Mouse (Mus musculus): ENCODE measurements at regions not wholly inside any gene's neighbourhood (a gene's known extent, or its start where the extent isn't known, plus 50 kb on each side); places are given as distances from the start of the nearest gene placed in this dataset.

DNA sequence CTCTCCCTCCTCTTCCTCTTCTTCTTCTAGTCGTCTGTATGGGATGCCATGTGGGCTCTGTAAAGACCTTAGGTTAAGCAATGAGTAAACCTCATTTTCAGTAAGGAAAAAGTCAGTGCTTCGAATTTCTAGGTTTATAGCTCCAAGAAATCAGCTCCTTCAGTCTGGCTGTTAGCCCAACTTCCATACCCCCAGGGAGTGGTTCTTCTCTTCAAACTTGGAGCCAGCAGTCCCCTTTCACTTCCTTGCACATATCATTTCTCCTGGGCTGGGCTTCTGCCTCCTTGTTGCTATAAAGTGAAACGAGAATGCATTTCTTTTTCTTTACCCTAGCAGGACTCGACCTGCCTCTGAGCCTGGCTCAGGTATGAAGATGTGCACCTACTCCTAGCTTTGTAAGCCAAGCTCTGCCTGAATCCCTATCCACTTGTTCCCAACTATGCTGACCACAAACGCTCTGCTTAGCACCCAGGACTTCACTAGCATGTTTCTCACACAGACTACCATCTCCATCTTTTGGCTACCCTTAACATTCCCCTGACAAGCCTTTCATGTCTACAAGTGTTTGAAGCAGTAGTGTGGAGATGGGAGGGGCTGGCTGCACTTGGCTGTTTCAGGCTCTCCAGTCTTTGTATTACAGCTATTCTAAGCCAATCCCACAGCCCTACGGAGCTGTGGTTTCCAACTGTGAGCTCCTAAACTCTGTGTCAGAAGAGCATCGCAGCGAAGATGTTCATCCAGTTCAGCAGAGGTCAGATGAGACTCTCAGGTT lies 243.8 kb upstream of the Tprg start:
- no peak for DNase-seq (ENCODE audit: low read depth, low spot score)
- Histone ChIP-seq H3K9ac (ENCODE audit: control insufficient read depth, low read depth, low read length, poor library complexity, severe bottlenecking) (no peak overlapping the region), H3K27me3 (ENCODE audit: control insufficient read depth in 1 of 2, insufficient read depth in 2 of 2, low read length in 2 of 2) (no peaks in the 10 kb centered on the region), H3K4me3 (ENCODE audit: control insufficient read depth in 1 of 2, insufficient read depth in 1 of 2, low read depth in 2 of 2, low read length in 2 of 2) (no peak overlapping the region), H3K27ac (ENCODE audit: control insufficient read depth, low read depth, low read length) (no peak overlapping the region), H3K9me3 (replicated peaks; ENCODE audit: insufficient read depth, low read length) (no peaks in the 10 kb centered on the region), H3K36me3 (ENCODE audit: control insufficient read depth in 1 of 2, insufficient read depth in 2 of 2, low read length in 2 of 2) (no peaks in the 10 kb centered on the region), H3K79me2 (ENCODE audit: control insufficient read depth, insufficient read depth, low read length, poor library complexity) (no peaks in the 10 kb centered on the region), H3K4me1 (ENCODE audit: control insufficient read depth in 1 of 2, insufficient read depth in 2 of 2, low read length in 2 of 2) (no peaks in the 10 kb centered on the region)
- TF ChIP-seq MYC (IDR thresholded peaks at IDR 0.05; ENCODE audit: low read depth, low read length) (no peak), CTCF (IDR thresholded peaks at IDR 0.05 in 2 of 3, conservative IDR thresholded peaks at IDR 0.05 in 1 of 3; ENCODE audit: control insufficient read depth in 1 of 3, insufficient read depth in 1 of 3, low read depth in 2 of 3, low read length in 3 of 3, poor library complexity in 1 of 3, severe bottlenecking in 1 of 3) (no peak), MAFK (IDR thresholded peaks at IDR 0.05; ENCODE audit: borderline replicate concordance, low read depth, low read length) (no peak), ZC3H11A (IDR thresholded peaks at IDR 0.05; ENCODE audit: low read depth, low read length) (no peak), MAX (IDR thresholded peaks at IDR 0.05; ENCODE audit: low read length) (no peak), GABPA (IDR thresholded peaks at IDR 0.05; ENCODE audit: low read depth, low read length) (no peak), NELFE (IDR thresholded peaks at IDR 0.05; ENCODE audit: low read depth, low read length) (no peak), CHD1 (IDR thresholded peaks at IDR 0.05; ENCODE audit: low read depth, low read length) (no peak), TCF12 (IDR thresholded peaks at IDR 0.05; ENCODE audit: low read depth, low read length) (no peak), BHLHE40 (IDR thresholded peaks at IDR 0.05; ENCODE audit: borderline replicate concordance, low read depth, low read length) (no peak), EP300 (IDR thresholded peaks at IDR 0.05; ENCODE audit: low read depth in 1 of 2, low read length in 2 of 2) (no peak), USF1 (IDR thresholded peaks at IDR 0.05; ENCODE audit: low read depth, low read length) (no peak), GATA1 (IDR thresholded peaks at IDR 0.05; ENCODE audit: low read depth, low read length) (no peak), CHD2 (IDR thresholded peaks at IDR 0.05; ENCODE audit: low read length) (no peak), NRF1 (IDR thresholded peaks at IDR 0.05; ENCODE audit: insufficient read depth, low read depth, low read length, poor library complexity, severe bottlenecking) (no peak), RCOR1 (IDR thresholded peaks at IDR 0.05; ENCODE audit: low read depth, low read length) (no peak), ELF1 (IDR thresholded peaks at IDR 0.05; ENCODE audit: low read depth, low read length) (no peak)

DNA sequence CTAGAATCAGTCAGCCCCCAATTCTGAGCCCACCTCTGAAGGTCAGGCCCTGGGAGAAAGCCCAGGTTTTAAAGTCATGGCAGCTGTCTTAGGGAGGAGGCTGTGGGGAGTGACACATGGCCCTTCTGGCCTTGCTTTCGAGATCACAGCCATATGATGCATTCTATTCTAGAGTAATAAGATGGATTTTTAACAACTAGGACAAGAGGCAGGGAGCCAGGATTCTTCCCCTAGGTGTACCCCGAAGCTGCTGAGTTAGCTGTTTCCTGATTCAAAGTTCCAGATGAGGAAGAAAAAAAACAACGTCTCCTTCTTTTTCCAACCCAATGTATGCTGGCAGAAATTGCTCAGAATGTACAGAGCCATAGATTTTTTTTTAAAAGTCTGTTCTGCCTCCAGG lies 242.0 kb upstream of the Tprg start:
- Histone ChIP-seq H3K36me3 (ENCODE audit: control insufficient read depth in 1 of 2, insufficient read depth in 2 of 2, low read length in 2 of 2) (no peaks in the 10 kb centered on the region), H3K79me2 (ENCODE audit: control insufficient read depth, insufficient read depth, low read length, poor library complexity) (no peaks in the 10 kb centered on the region), H3K27ac (ENCODE audit: control insufficient read depth, low read depth, low read length) (no peak overlapping the region), H3K4me1 (ENCODE audit: control insufficient read depth in 1 of 2, insufficient read depth in 2 of 2, low read length in 2 of 2) (no peaks in the 10 kb centered on the region), H3K9ac (ENCODE audit: control insufficient read depth, low read depth, low read length, poor library complexity, severe bottlenecking) (no peak overlapping the region), H3K4me3 (ENCODE audit: control insufficient read depth in 1 of 2, insufficient read depth in 1 of 2, low read depth in 2 of 2, low read length in 2 of 2) (no peak overlapping the region), H3K27me3 (ENCODE audit: control insufficient read depth in 1 of 2, insufficient read depth in 2 of 2, low read length in 2 of 2) (no peaks in the 10 kb centered on the region), H3K9me3 (replicated peaks; ENCODE audit: insufficient read depth, low read length) (no peaks in the 10 kb centered on the region)
- no peak for DNase-seq (ENCODE audit: low read depth, low spot score)
- TF ChIP-seq EP300 (IDR thresholded peaks at IDR 0.05; ENCODE audit: low read depth in 1 of 2, low read length in 2 of 2): no peak
- no peak for TF ChIP-seq ZMIZ1 (IDR thresholded peaks at IDR 0.05; ENCODE audit: low read depth, low read length)
- no peak for TF ChIP-seq GATA1 (IDR thresholded peaks at IDR 0.05; ENCODE audit: low read depth, low read length)
- TF ChIP-seq POLR2A (IDR thresholded peaks at IDR 0.05; ENCODE audit: control insufficient read depth in 1 of 2, insufficient read depth in 1 of 2, low read depth in 1 of 2, low read length in 2 of 2, poor library complexity in 1 of 2): no peak
- no peak for TF ChIP-seq SMC3 (IDR thresholded peaks at IDR 0.05; ENCODE audit: low read depth, low read length)
- no peak for TF ChIP-seq HCFC1 (IDR thresholded peaks at IDR 0.05; ENCODE audit: low read depth, low read length)
- TF ChIP-seq E2F4 (IDR thresholded peaks at IDR 0.05; ENCODE audit: borderline replicate concordance, low read depth, low read length): no peak
- TF ChIP-seq RCOR1 (IDR thresholded peaks at IDR 0.05; ENCODE audit: low read depth, low read length): no peak
- TF ChIP-seq TAL1 (IDR thresholded peaks at IDR 0.05; ENCODE audit: low read length): no peak
- no peak for TF ChIP-seq KAT2A (conservative IDR thresholded peaks at IDR 0.05; ENCODE audit: low read depth, low read length)
- TF ChIP-seq POLR2AphosphoS5 (IDR thresholded peaks at IDR 0.05; ENCODE audit: borderline replicate concordance, low read depth, low read length): no peak
- no peak for TF ChIP-seq TBP (IDR thresholded peaks at IDR 0.05; ENCODE audit: low read depth, low read length)
- TF ChIP-seq ETS1 (IDR thresholded peaks at IDR 0.05; ENCODE audit: low read depth, low read length): no peak
- TF ChIP-seq MAX (IDR thresholded peaks at IDR 0.05; ENCODE audit: low read length): no peak
- no peak for TF ChIP-seq USF1 (IDR thresholded peaks at IDR 0.05; ENCODE audit: low read depth, low read length)
- TF ChIP-seq MEF2A (IDR thresholded peaks at IDR 0.05; ENCODE audit: extremely low read depth, insufficient replicate concordance, low read depth, low read length, poor library complexity, severe bottlenecking): no peak
- no peak for TF ChIP-seq ZC3H11A (IDR thresholded peaks at IDR 0.05; ENCODE audit: low read depth, low read length)
- TF ChIP-seq JUND (IDR thresholded peaks at IDR 0.05; ENCODE audit: low read depth, low read length): no peak
